Mouse (Mus musculus) lung, postnatal 0 days (tissue): Measurements from ENCODE around the gene Col9a3.
A peak's percentile ranks its signal among the peaks of the same experiment; 100 is the strongest.

ENCODE experiments used
- CTCF ChIP-seq: IDR thresholded peaks from 2 replicates; pipeline ENCODE4 v1.5.1; 2016; ENCODE audit warnings: antibody characterized with exemption, mild to moderate bottlenecking
- EP300 ChIP-seq: IDR thresholded peaks from 2 replicates; pipeline ENCODE4 v1.6.1; 2016; ENCODE audit warnings: antibody characterized with exemption, mild to moderate bottlenecking, control low read depth

GRCm38 (mm10) chr2:180578686-180579085, 18.9 kb upstream of the Col9a3 start:
- no peak for TF ChIP-seq EP300
- peak; percentile 94 for TF ChIP-seq CTCF
